Mouse (Mus musculus): ENCODE measurements around the gene Sdha.

Gene Sdha

DNA sequence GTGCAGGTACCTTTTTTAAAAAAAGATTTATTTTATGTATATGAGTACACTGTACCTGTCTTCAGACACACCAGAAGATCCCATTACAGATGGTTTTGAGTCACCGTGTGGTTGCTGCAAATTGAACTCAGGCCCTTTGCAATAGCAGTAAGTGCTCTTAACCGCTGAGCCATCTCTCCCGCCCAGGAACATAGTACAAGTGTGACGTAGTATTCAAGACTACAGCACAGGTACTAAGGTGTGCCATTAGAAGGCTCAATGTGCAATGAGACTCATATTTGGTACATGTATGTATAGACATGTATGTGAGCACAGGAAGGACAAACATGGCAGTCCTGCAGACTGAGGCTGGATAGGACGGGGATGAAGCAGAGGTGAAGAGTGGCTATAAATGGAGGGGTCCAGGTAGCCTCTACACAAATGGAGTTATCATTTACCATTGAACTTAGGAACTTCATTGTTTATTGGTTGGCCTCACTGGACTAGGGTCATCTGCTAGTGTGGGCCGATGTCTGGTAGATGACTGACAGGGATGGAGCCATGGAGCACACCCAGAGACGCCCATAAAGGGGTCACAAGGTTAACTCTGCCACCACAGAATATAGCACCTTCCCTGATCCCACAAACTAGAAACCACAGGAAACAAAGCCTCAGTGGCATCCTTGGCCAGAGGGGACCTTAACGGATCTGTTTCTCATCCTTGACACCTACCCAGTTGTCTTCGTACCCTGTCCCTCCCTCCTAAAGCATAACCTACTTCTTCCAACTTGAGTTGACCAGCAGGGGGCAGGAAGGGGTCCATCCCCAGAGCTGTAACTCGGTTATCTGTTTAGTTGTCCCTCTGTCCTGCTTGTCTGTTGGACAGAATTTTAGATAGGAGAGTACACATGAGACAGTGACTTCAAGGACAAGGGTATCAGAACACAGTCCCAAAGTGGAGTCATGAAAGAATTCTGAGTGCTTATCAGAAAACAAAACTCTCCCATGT is 47.7 kb downstream of the Sdha start:
- no peak for DNase-seq (ENCODE audit: low read depth)

- DNase-seq (ENCODE audit: low read depth): no peak
Measured at GRCm38 (mm10) chr13:74301607-74301984, 48.5 kb downstream of the Sdha start.

GRCm38 (mm10) chr13:74300925-74301606 is 49.0 kb downstream of the Sdha start:
- no peak for DNase-seq (ENCODE audit: low read depth)

GRCm38 (mm10) chr13:74296376-74296775 is 53.7 kb downstream of the Sdha start:
- DNase-seq (ENCODE audit: low read depth): no peak

- peak; percentile 46 for DNase-seq (ENCODE audit: low read depth)
Measured at GRCm38 (mm10) chr13:74292167-74292566, 57.9 kb downstream of the Sdha start, which contains the start of gene Ahrr. Gene Ahrr, minus strand, starts transcription at chr13:74292331.

DNA sequence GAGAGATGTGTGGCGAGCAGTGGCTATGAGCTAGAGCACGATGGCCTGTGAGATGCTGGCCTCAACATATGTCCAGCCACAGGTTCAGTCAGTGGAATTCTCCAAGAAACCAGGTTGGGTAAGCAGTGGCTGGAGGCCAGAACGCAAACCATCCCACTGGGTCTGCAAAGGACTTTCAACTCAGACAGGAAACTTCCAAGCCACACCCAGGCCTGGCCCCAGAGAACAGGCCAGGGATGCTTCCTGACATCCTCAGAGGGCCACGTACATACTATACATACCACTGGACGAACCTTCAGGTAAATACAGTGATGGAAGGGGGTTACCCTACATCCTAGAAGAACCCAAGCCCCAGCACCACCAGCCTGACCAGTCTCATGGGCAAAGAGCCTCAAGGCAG is 60.4 kb downstream of the Sdha start:
- DNase-seq (ENCODE audit: low read depth): no peak

- no peak for DNase-seq (ENCODE audit: low read depth)
Measured at GRCm38 (mm10) chr13:74282299-74282698, 67.8 kb downstream of the Sdha start.

- peak; percentile 33 for DNase-seq (ENCODE audit: low read depth)
Measured at GRCm38 (mm10) chr13:74275726-74276125, 74.4 kb downstream of the Sdha start.

Data from c-Kit-positive CD71-positive TER-119-negative erythroid progenitor cells, embryonic 14.5 days (primary cell).